Mouse (Mus musculus) left cerebral cortex, adult 2 months (tissue): ENCODE results near the gene Liph. TPM values are rescaled to one million over a fixed set of nuclear protein-coding genes. Genes with fewer than 3 reads are reported as not detected.
"Not testable (repeated sequence)": the region's sequence is repeated elsewhere in the genome, so short reads cannot be mapped to it uniquely, and the experiment has no call there.

Experiments used
- DNase-seq, 2 experiments: peaks; one replicate each; pipeline ENCODE4 v3.0.0; 2021 to 2022; ENCODE audit warnings: low spot score in 2 of 2, mixed read lengths in 1 of 2; ENCODE audit errors: extremely low spot score in 1 of 2
- H3K27ac ChIP-seq: fragments of 200-600 bp; 2 replicates; pipeline ENCODE4 v1.8.1; 2022
- H3K4me3 ChIP-seq: fragments of 200-600 bp; 2 replicates; pipeline ENCODE4 v1.8.1; 2022
- CTCF ChIP-seq: fragments of 200-600 bp; IDR thresholded peaks from 2 replicates; pipeline ENCODE4 v1.8.1; 2022; ENCODE audit warnings: antibody characterized with exemption, mild to moderate bottlenecking, moderate library complexity
- intact Hi-C: fragments of 180-260 bp; cut with DNase I; formaldehyde crosslinking; loops from one replicate; pipeline ENCODE4 v1.15.1; 2025
- total RNA-seq, 2 experiments: library from RNA; stranded (reverse); gene quantifications; 2 replicates each; pipeline ENCODE4 v1.2.3; 2021

The Liph gene
- total RNA-seq, 2 experiments from 2014 or later = 0.16 TPM; not detected in 1

DNA sequence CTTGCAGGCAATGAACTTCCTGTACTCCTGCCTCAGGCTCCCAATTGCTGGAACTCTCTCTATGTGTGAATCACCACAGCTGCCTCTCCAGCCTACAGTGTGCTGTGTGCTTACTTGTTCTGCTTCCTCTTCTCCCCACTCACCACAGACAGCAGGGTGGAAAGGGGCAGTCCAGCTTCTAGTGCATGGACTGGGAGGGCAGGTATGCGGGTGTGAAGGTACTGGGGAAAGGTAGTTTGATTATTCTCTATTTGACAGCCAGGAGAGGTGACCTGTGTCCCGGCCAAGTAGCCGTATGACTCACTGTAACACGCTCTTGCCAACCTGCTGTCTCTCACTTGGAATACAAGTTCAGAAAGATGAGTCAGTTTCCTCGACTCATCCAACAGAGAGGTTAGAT, 2.6 kb upstream of the Liph start:
- Histone ChIP-seq H3K27ac (no peak overlapping the region), H3K4me3 (no peak overlapping the region)
- peak in 1 of 2 experiments; percentile 15 for DNase-seq
- intact Hi-C loops = no loop called here
- no peak for TF ChIP-seq CTCF

DNA sequence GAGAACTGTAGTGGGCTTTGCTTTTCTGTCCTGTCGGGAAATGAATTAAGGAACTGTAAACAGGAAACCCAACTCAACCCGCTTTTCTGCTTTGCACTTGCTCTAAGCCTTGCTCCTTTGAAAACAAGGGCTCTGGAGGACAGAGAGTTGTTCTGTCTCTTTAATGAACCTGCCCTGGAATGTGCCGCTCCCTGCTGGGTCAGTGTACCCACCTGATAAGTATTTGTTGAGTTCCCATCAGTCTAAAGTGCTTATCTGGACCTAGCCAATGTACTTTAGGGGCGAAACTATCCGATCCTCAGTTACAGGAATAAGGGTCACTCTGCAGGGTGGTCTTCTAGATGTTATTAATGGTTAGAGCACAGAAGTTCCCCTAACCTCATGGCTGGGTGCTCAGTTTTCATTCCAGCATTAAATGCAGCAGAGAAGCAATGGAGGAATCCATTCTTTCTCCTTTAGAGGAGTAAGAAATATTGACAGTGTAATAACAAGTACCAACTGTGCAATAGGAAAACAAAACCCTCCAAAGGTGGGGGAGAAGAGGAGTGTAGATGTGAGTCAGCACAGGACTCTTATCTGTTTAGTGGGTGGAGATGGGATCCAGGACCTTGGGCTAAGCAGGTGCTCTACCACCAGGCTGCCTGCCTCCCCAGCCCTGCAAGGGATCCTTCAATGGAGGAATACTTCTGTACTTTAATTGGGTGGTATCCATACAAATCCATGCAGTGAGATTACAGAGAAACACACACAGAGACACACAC, 1.6 kb upstream of the Liph start:
- no peak overlapping the region for H3K4me3 ChIP-seq
- no peak for TF ChIP-seq CTCF
- no peak overlapping the region for H3K27ac ChIP-seq
- intact Hi-C loops = no loop called here
- DNase-seq = no peak

DNA sequence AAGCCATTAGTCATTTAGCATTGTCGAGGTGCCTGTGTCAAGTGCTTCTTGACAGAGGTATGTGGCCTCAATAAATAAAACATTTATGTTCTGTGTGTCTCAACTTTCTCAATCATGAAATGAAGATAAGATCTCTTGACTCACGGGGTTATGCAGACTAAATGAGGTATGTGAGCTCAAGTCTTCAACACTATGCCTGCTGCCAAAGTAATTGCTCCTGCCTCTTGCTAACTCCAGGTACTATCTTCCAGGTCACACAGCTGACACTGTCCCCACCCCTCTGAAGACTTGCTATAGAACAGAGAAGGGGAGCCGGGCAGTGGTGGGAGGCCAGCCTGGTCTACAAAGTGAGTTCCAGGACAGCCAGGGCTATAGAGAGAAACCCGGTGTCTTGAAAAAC, 939 bp upstream of the Liph start:
- no peak overlapping the region for H3K4me3 ChIP-seq
- intact Hi-C loops = no loop called here
- no peak for DNase-seq
- no peak overlapping the region for H3K27ac ChIP-seq
- TF ChIP-seq CTCF = no peak

DNA sequence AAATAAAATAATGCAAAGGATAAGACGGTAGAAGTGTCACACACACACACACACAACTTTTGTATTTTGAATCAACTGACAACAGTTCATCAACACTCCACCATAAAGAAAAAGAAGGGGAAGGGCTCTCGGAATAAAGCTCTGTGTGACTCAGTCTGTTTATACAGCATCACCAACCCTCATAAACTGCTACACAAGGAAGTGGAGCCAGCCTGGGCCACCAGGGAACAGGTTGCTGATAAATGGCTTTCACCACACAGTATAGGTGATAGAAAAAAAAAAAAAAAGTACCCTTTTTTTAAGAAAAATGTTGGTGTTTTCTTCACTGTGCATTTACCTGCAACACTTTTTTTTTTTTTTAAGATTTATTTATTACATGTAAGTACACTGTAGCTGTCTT, 3.7 kb downstream of the Liph start:
- Histone ChIP-seq H3K27ac (no peak overlapping the region), H3K4me3 (no peak overlapping the region)
- intact Hi-C loops = no loop called here
- DNase-seq = no peak
- TF ChIP-seq CTCF = no peak

DNA sequence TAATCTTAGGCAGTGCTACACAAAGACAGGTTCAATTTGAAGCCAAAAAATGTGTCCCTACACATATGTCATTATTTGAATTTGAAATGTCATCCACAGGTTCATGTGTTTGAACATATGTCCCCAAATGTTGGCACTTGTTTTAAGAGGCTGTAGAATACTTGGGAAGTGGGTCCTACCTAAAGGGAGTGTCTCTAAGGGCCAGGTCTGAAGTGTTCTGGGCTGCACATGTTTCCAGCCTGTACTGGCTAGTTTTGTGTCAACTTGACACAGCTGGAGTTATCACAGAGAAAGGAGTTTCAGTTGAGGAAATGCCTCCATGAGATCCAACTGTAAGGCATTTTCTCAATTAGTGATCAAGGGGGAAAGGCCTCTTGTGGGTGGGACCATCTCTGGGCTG, 4.6 kb downstream of the Liph start:
- DNase-seq, intact Hi-C loops, H3K4me3 ChIP-seq, H3K27ac ChIP-seq: not testable (repeated sequence)

DNA sequence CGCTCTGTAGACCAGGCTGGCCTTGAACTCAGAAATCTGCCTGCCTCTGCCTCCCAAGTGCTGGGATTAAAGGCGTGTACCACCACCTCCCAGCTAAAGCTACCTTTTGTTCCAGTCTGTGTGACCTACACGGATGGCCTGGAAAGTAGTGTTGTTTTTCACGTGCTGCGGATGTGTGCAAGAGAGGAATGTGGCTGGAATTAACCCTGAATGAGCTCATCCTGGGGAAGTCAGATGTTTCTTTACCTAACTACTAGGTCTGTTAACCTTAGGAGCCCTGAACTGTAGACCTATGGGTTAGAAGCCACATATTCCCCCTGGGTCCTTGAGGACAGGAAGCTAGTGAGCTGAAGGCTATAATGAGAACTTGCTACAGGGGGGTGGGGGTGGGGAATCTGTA, 7.5 kb downstream of the Liph start:
- no peak overlapping the region for H3K4me3 ChIP-seq
- TF ChIP-seq CTCF = no peak
- intact Hi-C loops = no loop called here

DNA sequence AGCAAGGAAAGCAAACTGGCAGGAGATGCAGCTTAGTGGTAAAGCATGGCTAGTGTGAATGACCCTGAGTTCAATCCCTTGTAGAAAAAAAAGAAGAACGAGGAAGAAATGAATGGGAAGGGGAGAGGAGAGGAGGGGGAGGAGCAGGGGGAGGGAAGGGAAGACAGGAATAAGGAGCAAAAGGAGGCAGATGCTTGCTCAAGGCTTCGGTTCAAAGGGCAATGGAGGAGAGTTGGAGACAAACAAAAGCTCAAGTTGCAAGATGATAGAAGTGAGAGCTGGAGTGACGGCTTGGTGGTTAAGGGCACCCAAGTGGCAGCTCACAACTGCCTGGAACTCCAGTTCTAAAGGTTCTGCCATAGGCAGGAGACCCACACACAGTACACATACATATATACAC, 9.3 kb downstream of the Liph start:
- no peak for TF ChIP-seq CTCF
- no peak overlapping the region for H3K27ac ChIP-seq
- no peak for DNase-seq
- intact Hi-C loops = no loop called here
- no peak overlapping the region for H3K4me3 ChIP-seq

More for the DNA sequence above, 7.5 kb downstream of the Liph start:
- DNase-seq = no peak
- no peak overlapping the region for H3K27ac ChIP-seq

DNA sequence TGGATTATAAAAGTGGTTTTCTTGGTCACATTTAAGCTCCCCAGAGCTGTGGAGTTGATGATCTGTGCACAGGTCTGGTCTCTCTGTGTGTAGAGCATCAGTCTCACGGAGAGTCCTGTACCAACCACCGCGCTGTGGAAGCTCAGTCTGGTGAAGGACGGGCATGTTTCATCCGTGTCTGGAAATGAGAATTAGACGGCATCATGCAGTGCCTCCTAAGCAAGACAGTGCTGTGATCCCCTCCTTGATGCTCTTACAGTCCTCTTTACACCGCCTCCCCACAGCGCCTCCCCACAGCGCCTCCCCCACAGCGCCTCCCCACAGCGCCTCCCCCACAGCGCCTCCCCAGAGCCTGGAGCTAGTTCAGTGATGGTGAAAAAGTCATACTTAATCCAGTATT, 11.4 kb downstream of the Liph start:
- no peak for DNase-seq
- TF ChIP-seq CTCF = no peak
- Histone ChIP-seq H3K27ac (no peak overlapping the region), H3K4me3 (no peak overlapping the region)
- intact Hi-C loops = no loop called here

DNA sequence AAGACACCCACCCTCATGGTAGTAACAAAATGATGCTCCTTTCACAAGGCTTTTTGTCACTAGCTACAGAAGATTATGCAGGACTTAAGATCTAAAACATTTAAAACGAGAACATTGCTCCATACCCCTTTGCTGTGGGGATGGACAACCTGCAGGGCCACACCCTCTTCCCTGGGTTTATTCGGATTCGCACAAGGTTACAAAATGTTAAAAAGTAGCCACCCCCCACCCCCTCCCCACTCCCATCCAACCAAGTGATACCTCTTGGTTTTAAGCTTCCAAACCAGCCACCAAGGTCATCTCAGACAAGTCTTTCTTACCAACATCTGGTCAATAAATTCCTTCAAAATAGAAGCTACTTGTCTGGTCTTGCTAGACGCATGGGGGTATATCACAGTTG, 11.9 kb downstream of the Liph start:
- Histone ChIP-seq H3K27ac (no peak overlapping the region), H3K4me3 (no peak overlapping the region)
- intact Hi-C loops = no loop called here
- no peak for DNase-seq
- TF ChIP-seq CTCF = no peak

DNA sequence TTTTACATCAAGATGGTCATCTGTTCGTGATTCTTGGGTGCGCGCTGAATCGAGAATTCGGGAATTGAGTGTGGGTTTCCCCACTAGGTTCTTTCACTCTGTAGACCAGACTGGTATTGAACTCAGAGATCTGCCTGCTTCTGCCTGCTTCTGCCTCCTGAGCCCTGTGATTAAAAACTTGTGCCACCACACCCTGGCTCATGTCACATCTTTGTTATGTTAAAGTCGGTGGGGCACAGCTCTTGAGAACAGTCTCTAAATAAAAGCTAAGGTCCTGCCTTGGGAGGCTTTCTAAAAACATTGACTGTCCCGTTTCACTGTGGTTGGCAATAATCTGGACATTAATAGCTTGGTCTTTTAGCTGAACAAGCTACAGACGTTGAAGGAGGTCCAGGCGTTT, 12.3 kb downstream of the Liph start:
- intact Hi-C loops = no loop called here
- TF ChIP-seq CTCF = no peak
- Histone ChIP-seq H3K4me3 (no peak overlapping the region), H3K27ac (no peak overlapping the region)
- DNase-seq = no peak

DNA sequence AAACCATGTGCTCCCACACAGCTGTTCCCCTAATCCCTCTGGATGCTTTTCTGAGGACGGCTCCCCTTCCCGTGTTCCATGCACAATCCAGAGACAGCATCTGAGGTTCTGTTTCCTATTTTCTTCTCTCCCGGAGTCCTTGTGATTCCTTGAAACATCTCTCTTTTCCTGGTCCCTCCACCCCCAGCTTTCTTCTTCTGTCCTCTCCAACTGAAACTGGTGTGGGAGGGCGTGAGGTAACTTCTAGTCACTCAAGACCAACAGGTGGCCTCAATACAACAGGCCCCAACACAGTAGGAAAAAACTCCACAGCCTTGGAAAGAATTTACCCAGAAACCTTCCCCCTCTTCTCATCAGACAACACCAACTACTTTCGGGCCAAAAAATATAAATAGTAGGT, 18.1 kb downstream of the Liph start:
- no peak for DNase-seq

DNA sequence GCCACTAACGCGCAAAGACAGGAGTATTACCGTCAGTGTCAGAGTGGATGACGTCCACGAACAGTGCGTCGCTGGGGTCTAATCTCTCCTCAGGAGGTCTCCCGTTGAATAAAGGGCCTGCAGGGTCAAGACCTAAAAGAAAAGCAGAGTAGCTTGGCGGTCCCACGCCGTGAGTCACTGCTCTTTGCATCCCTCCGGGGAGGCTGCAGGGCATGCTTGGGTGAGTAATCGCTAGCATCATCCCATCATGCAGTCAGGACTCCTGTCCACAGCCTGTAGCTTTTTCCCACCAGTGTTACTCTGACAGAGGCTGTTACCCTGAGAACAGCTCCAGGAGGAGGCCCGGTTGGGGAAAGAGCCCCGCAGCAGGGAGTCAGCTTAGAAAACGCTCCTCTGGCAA, 19.3 kb downstream of the Liph start:
- no peak for DNase-seq
- no peak overlapping the region for H3K4me3 ChIP-seq
- intact Hi-C loops = no loop called here
- no peak for TF ChIP-seq CTCF
- H3K27ac ChIP-seq = no peak overlapping the region

More for the DNA sequence above, 18.1 kb downstream of the Liph start:
- H3K4me3 ChIP-seq = no peak overlapping the region
- intact Hi-C loops = no loop called here
- no peak overlapping the region for H3K27ac ChIP-seq
- no peak for TF ChIP-seq CTCF

DNA sequence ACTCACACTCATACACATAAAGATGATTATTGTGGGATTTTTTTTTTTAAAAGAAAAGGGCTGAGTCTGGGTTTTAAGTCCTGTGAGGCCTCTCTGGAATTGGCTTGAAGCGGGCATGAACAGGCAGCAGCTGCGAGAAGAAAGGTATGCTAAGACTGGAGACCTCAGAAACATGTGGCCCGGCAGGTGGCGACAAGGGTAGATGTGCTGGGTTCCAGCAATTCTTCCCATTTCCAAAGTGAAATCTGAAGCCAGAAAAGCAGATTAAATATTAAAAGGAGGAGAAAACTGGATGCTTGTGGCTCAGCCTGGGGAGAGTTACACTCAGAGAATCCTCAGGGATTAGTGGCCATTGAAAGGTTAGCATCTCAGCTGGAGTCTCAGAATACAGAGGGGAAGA, 24.0 kb downstream of the Liph start:
- TF ChIP-seq CTCF = no peak
- no peak for DNase-seq
- intact Hi-C loops = no loop called here
- Histone ChIP-seq H3K27ac (no peak overlapping the region), H3K4me3 (no peak overlapping the region)
